ENCODE assay signal across 21 mouse cellular contexts in the genomic region with DNA sequence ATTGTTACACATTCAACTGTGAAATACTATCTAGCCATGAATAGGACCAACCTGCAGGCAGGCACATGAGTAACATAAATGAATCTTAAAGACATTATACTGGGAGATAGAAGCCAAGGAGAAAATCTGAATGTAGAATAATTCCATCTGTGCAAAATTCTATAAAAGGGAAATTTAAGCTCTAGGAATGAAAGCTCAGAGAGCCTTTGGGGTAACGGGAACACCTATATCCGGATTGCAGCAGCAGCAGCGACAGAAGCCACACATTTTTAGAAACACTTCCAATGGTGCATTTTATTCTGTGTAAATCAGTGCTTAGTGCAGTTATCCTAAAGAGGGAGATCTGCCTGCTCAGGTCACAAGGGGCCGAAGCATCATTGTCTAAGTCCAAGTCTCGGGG.
A peak's percentile ranks its signal among the peaks of the same experiment; 100 is the strongest.
DNase-seq lines count a peak whose midpoint lies in the region; ATAC-seq and TF ChIP-seq lines count a peak whose summit lies in the region.
"Had no signal": no experiment of that assay in that cellular context is flagged by ENCODE, and none has a peak within 500 bp of the region (broad histone marks: within the 10 kb centered on the region; RNA-seq: fewer than 3 reads in every experiment).

No protein-coding gene starts in this region.

- DNase-seq in cerebellum, adult 2 months, result no peak
- DNase-seq in cerebellum, adult 18-20 months, result no peak
- DNase-seq: adrenal gland, postnatal 10 days; B cell, adult 2 months; cerebellum, postnatal 10 days; embryo, embryonic 11 days; gastrocnemius, postnatal 14 days; heart, adult 2 months; heart, postnatal 14 days had no signal

- TF ChIP-seq CTCF in cerebellum, adult 2 months (IDR thresholded peaks at IDR 0.05; ENCODE audit: borderline replicate concordance, insufficient read depth, low read depth, low read length), result no peak

- H3K9ac ChIP-seq in hindbrain, embryonic 15.5 days, result no peak overlapping the region
- no peak overlapping the region for H3K9ac ChIP-seq in hindbrain, embryonic 12.5 days
- H3K9ac ChIP-seq in neural tube, embryonic 13.5 days, result no peak overlapping the region
- H3K9ac ChIP-seq in neural tube, embryonic 15.5 days (replicated peaks), result no peak overlapping the region
- H3K9ac ChIP-seq in midbrain, embryonic 16.5 days (ENCODE audit: low read depth, low read length), result no peak overlapping the region
- H3K9ac ChIP-seq: embryonic facial prominence, embryonic 15.5 days; heart, embryonic 15.5 days; hindbrain, embryonic 14.5 days had no signal

- peak overlapping the region; percentile 17 for H3K27ac ChIP-seq in cerebellum, adult 2 months (ENCODE audit: insufficient read depth, low read length)
- H3K27ac ChIP-seq in hindbrain, embryonic 15.5 days (replicated peaks), result peak overlapping the region; percentile 23; the same call in 1 of the 2 replicates
- H3K27ac ChIP-seq in hindbrain, embryonic 12.5 days, result no peak overlapping the region
- H3K27ac ChIP-seq in neural tube, embryonic 13.5 days (replicated peaks), result peak overlapping the region; percentile 24; the same call in 1 of the 2 replicates
- no peak overlapping the region for H3K27ac ChIP-seq in neural tube, embryonic 15.5 days (replicated peaks)
- no peak overlapping the region for H3K27ac ChIP-seq in midbrain, embryonic 16.5 days (ENCODE audit: low read length)
- H3K27ac ChIP-seq: embryonic facial prominence, embryonic 15.5 days; heart, adult 2 months; heart, embryonic 15.5 days had no signal

- no peak overlapping the region for H3K4me3 ChIP-seq in cerebellum, adult 2 months (replicated peaks; ENCODE audit: insufficient read depth, low read depth, low read length)
- no peak overlapping the region for H3K4me3 ChIP-seq in hindbrain, embryonic 15.5 days
- no peak overlapping the region for H3K4me3 ChIP-seq in hindbrain, embryonic 12.5 days
- no peak overlapping the region for H3K4me3 ChIP-seq in neural tube, embryonic 13.5 days
- H3K4me3 ChIP-seq in neural tube, embryonic 15.5 days (replicated peaks), result no peak overlapping the region
- no peak overlapping the region for H3K4me3 ChIP-seq in midbrain, embryonic 16.5 days (ENCODE audit: low read depth, low read length)
- H3K4me3 ChIP-seq: embryonic facial prominence, embryonic 15.5 days; heart, adult 2 months; heart, embryonic 15.5 days had no signal

- 77% methylated on average over 5 of the region's 5 CpGs for WGBS in cerebellum, adult 2 months
- 86% methylated on average over 5 of the region's 5 CpGs for WGBS in hindbrain, embryonic 15.5 days
- 90% methylated on average over 5 of the region's 5 CpGs for WGBS in hindbrain, embryonic 12.5 days
- WGBS in neural tube, embryonic 13.5 days, result 88% methylated on average over 5 of the region's 5 CpGs
- 87% methylated on average over 5 of the region's 5 CpGs for WGBS in neural tube, embryonic 15.5 days
- WGBS in midbrain, embryonic 16.5 days, result 86% methylated on average over 5 of the region's 5 CpGs

- no peaks in the 10 kb centered on the region for H3K27me3 ChIP-seq in cerebellum, adult 2 months (ENCODE audit: control insufficient read depth, insufficient read depth, low read length)
- H3K27me3 ChIP-seq in hindbrain, embryonic 15.5 days, result no peaks in the 10 kb centered on the region
- no peaks in the 10 kb centered on the region for H3K27me3 ChIP-seq in hindbrain, embryonic 12.5 days
- H3K27me3 ChIP-seq in neural tube, embryonic 13.5 days, result no peaks in the 10 kb centered on the region
- no peaks in the 10 kb centered on the region for H3K27me3 ChIP-seq in neural tube, embryonic 15.5 days (replicated peaks)
- no peaks in the 10 kb centered on the region for H3K27me3 ChIP-seq in midbrain, embryonic 16.5 days (ENCODE audit: control insufficient read depth, insufficient read depth, low read depth, low read length)
- H3K27me3 ChIP-seq: heart, embryonic 15.5 days had no signal

- ATAC-seq in hindbrain, embryonic 15.5 days (ENCODE audit: low FRiP score, low read depth), result no peak
- ATAC-seq in hindbrain, embryonic 12.5 days (ENCODE audit: low FRiP score), result no peak
- no peak for ATAC-seq in neural tube, embryonic 13.5 days (ENCODE audit: low read depth)
- ATAC-seq in neural tube, embryonic 15.5 days (ENCODE audit: low FRiP score), result no peak
- no peak for ATAC-seq in midbrain, embryonic 16.5 days
- ATAC-seq: CD4-positive, CD25-positive, alpha-beta regulatory T cell, adult 4 months; intestine, embryonic 16.5 days had no signal

- no peak overlapping the region for H3K4me2 ChIP-seq in hindbrain, embryonic 15.5 days
- H3K4me2 ChIP-seq in hindbrain, embryonic 12.5 days (replicated peaks), result no peak overlapping the region
- no peak overlapping the region for H3K4me2 ChIP-seq in neural tube, embryonic 13.5 days
- no peak overlapping the region for H3K4me2 ChIP-seq in neural tube, embryonic 15.5 days
- no peak overlapping the region for H3K4me2 ChIP-seq in midbrain, embryonic 16.5 days (ENCODE audit: low read length)
- H3K4me2 ChIP-seq: embryonic facial prominence, embryonic 15.5 days; heart, embryonic 11.5 days; heart, embryonic 15.5 days; hindbrain, embryonic 14.5 days had no signal

- H3K36me3 ChIP-seq in hindbrain, embryonic 15.5 days, result no peaks in the 10 kb centered on the region
- no peaks in the 10 kb centered on the region for H3K36me3 ChIP-seq in hindbrain, embryonic 12.5 days
- no peaks in the 10 kb centered on the region for H3K36me3 ChIP-seq in neural tube, embryonic 13.5 days
- H3K36me3 ChIP-seq in neural tube, embryonic 15.5 days, result no peaks in the 10 kb centered on the region
- no peaks in the 10 kb centered on the region for H3K36me3 ChIP-seq in midbrain, embryonic 16.5 days (ENCODE audit: control insufficient read depth, insufficient read depth, low read length)
- H3K36me3 ChIP-seq: embryonic facial prominence, embryonic 15.5 days; G1E; heart, embryonic 15.5 days had no signal

- no peaks in the 10 kb centered on the region for H3K9me3 ChIP-seq in hindbrain, embryonic 15.5 days
- H3K9me3 ChIP-seq in hindbrain, embryonic 12.5 days (replicated peaks), result no peaks in the 10 kb centered on the region
- H3K9me3 ChIP-seq in neural tube, embryonic 13.5 days, result no peaks in the 10 kb centered on the region
- no peaks in the 10 kb centered on the region for H3K9me3 ChIP-seq in neural tube, embryonic 15.5 days (replicated peaks)
- no peaks in the 10 kb centered on the region for H3K9me3 ChIP-seq in midbrain, embryonic 16.5 days (replicated peaks; ENCODE audit: control insufficient read depth, low read length, poor library complexity, severe bottlenecking)
- H3K9me3 ChIP-seq: embryonic facial prominence, embryonic 15.5 days; heart, embryonic 15.5 days had no signal

- TF ChIP-seq POLR2A in cerebellum, adult 2 months (IDR thresholded peaks at IDR 0.05; ENCODE audit: borderline replicate concordance, insufficient read depth, low read length), result no peak

- H3K4me1 ChIP-seq in cerebellum, adult 2 months (ENCODE audit: control insufficient read depth, insufficient read depth, low read length), result peaks cover 64% of the 10 kb centered on the region
- peaks cover 42% of the 10 kb centered on the region for H3K4me1 ChIP-seq in hindbrain, embryonic 15.5 days (replicated peaks)
- H3K4me1 ChIP-seq in hindbrain, embryonic 12.5 days, result peaks cover 56% of the 10 kb centered on the region
- peaks cover 74% of the 10 kb centered on the region for H3K4me1 ChIP-seq in neural tube, embryonic 13.5 days (replicated peaks)
- peaks cover 59% of the 10 kb centered on the region for H3K4me1 ChIP-seq in neural tube, embryonic 15.5 days
- H3K4me1 ChIP-seq in midbrain, embryonic 16.5 days (ENCODE audit: control insufficient read depth, insufficient read depth, low read length), result peaks cover 44% of the 10 kb centered on the region

Comparison
In these comparisons a context has a peak if more than half of its experiments do, and no peak if none do; other contexts are left out.
1. H3K27ac ChIP-seq: peak in cerebellum, adult 2 months (single experiment), hindbrain, embryonic 15.5 days (single experiment) and neural tube, embryonic 13.5 days (single experiment); none in hindbrain, embryonic 12.5 days (single experiment), neural tube, embryonic 15.5 days (single experiment) and midbrain, embryonic 16.5 days (single experiment).